Mouse (Mus musculus): ENCODE results near the gene Mcm3. TPM values are rescaled to one million over a fixed set of nuclear protein-coding genes. Genes with fewer than 3 reads are reported as not detected.

Gene Mcm3
- polyA plus RNA-seq, 1 experiment from 2014 or later, result 99.9 TPM

- 80% methylated on average over 3 of the region's 3 CpGs for WGBS
- no peaks in the 10 kb centered on the region for H3K9me3 ChIP-seq (replicated peaks; ENCODE audit: control insufficient read depth, low read length)
- no peak overlapping the region for H3K9ac ChIP-seq (ENCODE audit: low read length)
- H3K4me2 ChIP-seq (ENCODE audit: low read depth, low read length), result no peak overlapping the region
- no peaks in the 10 kb centered on the region for H3K27me3 ChIP-seq (ENCODE audit: control insufficient read depth, insufficient read depth, low read length)
- H3K4me1 ChIP-seq (ENCODE audit: control insufficient read depth, insufficient read depth, low read length), result no peaks in the 10 kb centered on the region
- H3K27ac ChIP-seq (ENCODE audit: low read length), result no peak overlapping the region
- no peak overlapping the region for H3K4me3 ChIP-seq (replicated peaks; ENCODE audit: low read length)
- ATAC-seq (ENCODE audit: insufficient read depth, low FRiP score), result no peak
- H3K36me3 ChIP-seq (ENCODE audit: control insufficient read depth, insufficient read depth, low read length), result no peaks in the 10 kb centered on the region
Measured at GRCm38 (mm10) chr1:20836551-20837125, 16.5 kb upstream of the Mcm3 start.

- H3K4me2 ChIP-seq (ENCODE audit: low read depth, low read length), result no peak overlapping the region
- H3K36me3 ChIP-seq (ENCODE audit: control insufficient read depth, insufficient read depth, low read length), result no peaks in the 10 kb centered on the region
- H3K4me3 ChIP-seq (replicated peaks; ENCODE audit: low read length), result no peak overlapping the region
- no peak overlapping the region for H3K27ac ChIP-seq (ENCODE audit: low read length)
- no peak for ATAC-seq (ENCODE audit: insufficient read depth, low FRiP score)
- H3K4me1 ChIP-seq (ENCODE audit: control insufficient read depth, insufficient read depth, low read length), result no peaks in the 10 kb centered on the region
- no peaks in the 10 kb centered on the region for H3K9me3 ChIP-seq (replicated peaks; ENCODE audit: control insufficient read depth, low read length)
- WGBS, result 88% methylated on average over 4 of the region's 4 CpGs
- no peak overlapping the region for H3K9ac ChIP-seq (ENCODE audit: low read length)
- H3K27me3 ChIP-seq (ENCODE audit: control insufficient read depth, insufficient read depth, low read length), result no peaks in the 10 kb centered on the region
Measured at GRCm38 (mm10) chr1:20833141-20833511, 13.0 kb upstream of the Mcm3 start.

- Histone ChIP-seq H3K4me1 (ENCODE audit: control insufficient read depth, insufficient read depth, low read length) (no peaks in the 10 kb centered on the region), H3K36me3 (ENCODE audit: control insufficient read depth, insufficient read depth, low read length) (no peaks in the 10 kb centered on the region), H3K4me2 (ENCODE audit: low read depth, low read length) (no peak overlapping the region), H3K27ac (ENCODE audit: low read length) (no peak overlapping the region), H3K27me3 (ENCODE audit: control insufficient read depth, insufficient read depth, low read length) (no peaks in the 10 kb centered on the region), H3K9ac (ENCODE audit: low read length) (no peak overlapping the region), H3K4me3 (replicated peaks; ENCODE audit: low read length) (no peak overlapping the region), H3K9me3 (replicated peaks; ENCODE audit: control insufficient read depth, low read length) (no peaks in the 10 kb centered on the region)
- peak; percentile 50; the same call in 1 of the 2 replicates for ATAC-seq (ENCODE audit: insufficient read depth, low FRiP score)
- 72% methylated on average over 5 of the region's 5 CpGs for WGBS
Measured at GRCm38 (mm10) chr1:20832473-20833140, 12.5 kb upstream of the Mcm3 start.

GRCm38 (mm10) chr1:20830546-20830945, 10.4 kb upstream of the Mcm3 start:
- no peaks in the 10 kb centered on the region for H3K4me1 ChIP-seq (ENCODE audit: control insufficient read depth, insufficient read depth, low read length)
- no peaks in the 10 kb centered on the region for H3K9me3 ChIP-seq (replicated peaks; ENCODE audit: control insufficient read depth, low read length)
- H3K4me3 ChIP-seq (replicated peaks; ENCODE audit: low read length), result no peak overlapping the region
- no peaks in the 10 kb centered on the region for H3K27me3 ChIP-seq (ENCODE audit: control insufficient read depth, insufficient read depth, low read length)
- H3K4me2 ChIP-seq (ENCODE audit: low read depth, low read length), result no peak overlapping the region
- ATAC-seq (ENCODE audit: insufficient read depth, low FRiP score), result no peak
- WGBS, result 81% methylated on average over 1 of the region's 1 CpGs
- no peak overlapping the region for H3K9ac ChIP-seq (ENCODE audit: low read length)
- H3K27ac ChIP-seq (ENCODE audit: low read length), result no peak overlapping the region
- H3K36me3 ChIP-seq (ENCODE audit: control insufficient read depth, insufficient read depth, low read length), result no peaks in the 10 kb centered on the region

GRCm38 (mm10) chr1:20828061-20828460, 7.9 kb upstream of the Mcm3 start:
- Histone ChIP-seq H3K27ac (ENCODE audit: low read length) (no peak overlapping the region), H3K9ac (ENCODE audit: low read length) (no peak overlapping the region), H3K4me3 (replicated peaks; ENCODE audit: low read length) (no peak overlapping the region), H3K9me3 (replicated peaks; ENCODE audit: control insufficient read depth, low read length) (no peaks in the 10 kb centered on the region), H3K4me1 (ENCODE audit: control insufficient read depth, insufficient read depth, low read length) (no peaks in the 10 kb centered on the region), H3K36me3 (ENCODE audit: control insufficient read depth, insufficient read depth, low read length) (no peaks in the 10 kb centered on the region), H3K4me2 (ENCODE audit: low read depth, low read length) (no peak overlapping the region), H3K27me3 (ENCODE audit: control insufficient read depth, insufficient read depth, low read length) (no peaks in the 10 kb centered on the region)
- 83% methylated on average over 2 of the region's 2 CpGs for WGBS
- ATAC-seq (ENCODE audit: insufficient read depth, low FRiP score), result no peak

- no peaks in the 10 kb centered on the region for H3K4me1 ChIP-seq (ENCODE audit: control insufficient read depth, insufficient read depth, low read length)
- H3K27me3 ChIP-seq (ENCODE audit: control insufficient read depth, insufficient read depth, low read length), result no peaks in the 10 kb centered on the region
- no peaks in the 10 kb centered on the region for H3K9me3 ChIP-seq (replicated peaks; ENCODE audit: control insufficient read depth, low read length)
- no peak overlapping the region for H3K27ac ChIP-seq (ENCODE audit: low read length)
- no peak for ATAC-seq (ENCODE audit: insufficient read depth, low FRiP score)
- no peak overlapping the region for H3K9ac ChIP-seq (ENCODE audit: low read length)
- H3K4me3 ChIP-seq (replicated peaks; ENCODE audit: low read length), result no peak overlapping the region
- no peak overlapping the region for H3K4me2 ChIP-seq (ENCODE audit: low read depth, low read length)
- H3K36me3 ChIP-seq (ENCODE audit: control insufficient read depth, insufficient read depth, low read length), result no peaks in the 10 kb centered on the region
Measured at GRCm38 (mm10) chr1:20825036-20825435, 4.9 kb upstream of the Mcm3 start.

GRCm38 (mm10) chr1:20823906-20824305, 3.8 kb upstream of the Mcm3 start:
- no peak for ATAC-seq (ENCODE audit: insufficient read depth, low FRiP score)

GRCm38 (mm10) chr1:20823471-20823870, 3.4 kb upstream of the Mcm3 start:
- Histone ChIP-seq H3K9me3 (replicated peaks; ENCODE audit: control insufficient read depth, low read length) (no peaks in the 10 kb centered on the region), H3K9ac (ENCODE audit: low read length) (no peak overlapping the region), H3K36me3 (ENCODE audit: control insufficient read depth, insufficient read depth, low read length) (no peaks in the 10 kb centered on the region), H3K4me2 (ENCODE audit: low read depth, low read length) (no peak overlapping the region), H3K4me3 (replicated peaks; ENCODE audit: low read length) (no peak overlapping the region), H3K27ac (ENCODE audit: low read length) (no peak overlapping the region), H3K4me1 (ENCODE audit: control insufficient read depth, insufficient read depth, low read length) (peaks cover 3% of the 10 kb centered on the region; the same call in 1 of the 2 replicates), H3K27me3 (ENCODE audit: control insufficient read depth, insufficient read depth, low read length) (no peaks in the 10 kb centered on the region)
- WGBS, result 71% methylated on average over 4 of the region's 4 CpGs
- no peak for ATAC-seq (ENCODE audit: insufficient read depth, low FRiP score)

More at GRCm38 (mm10) chr1:20823906-20824305, 3.8 kb upstream of the Mcm3 start:
- Histone ChIP-seq H3K4me1 (ENCODE audit: control insufficient read depth, insufficient read depth, low read length) (no peaks in the 10 kb centered on the region), H3K9ac (ENCODE audit: low read length) (no peak overlapping the region), H3K27ac (ENCODE audit: low read length) (no peak overlapping the region), H3K9me3 (replicated peaks; ENCODE audit: control insufficient read depth, low read length) (no peaks in the 10 kb centered on the region), H3K4me2 (ENCODE audit: low read depth, low read length) (no peak overlapping the region), H3K4me3 (replicated peaks; ENCODE audit: low read length) (no peak overlapping the region), H3K27me3 (ENCODE audit: control insufficient read depth, insufficient read depth, low read length) (no peaks in the 10 kb centered on the region), H3K36me3 (ENCODE audit: control insufficient read depth, insufficient read depth, low read length) (no peaks in the 10 kb centered on the region)
- WGBS, result 67% methylated on average over 2 of the region's 2 CpGs

GRCm38 (mm10) chr1:20820959-20821358, 847 bp upstream of the Mcm3 start:
- WGBS, result 81% methylated on average over 4 of the region's 4 CpGs
- peaks cover 9% of the 10 kb centered on the region; the same call in 1 of the 2 replicates for H3K4me1 ChIP-seq (ENCODE audit: control insufficient read depth, insufficient read depth, low read length)
- H3K4me3 ChIP-seq (replicated peaks; ENCODE audit: low read length), result no peak overlapping the region
- no peaks in the 10 kb centered on the region for H3K9me3 ChIP-seq (replicated peaks; ENCODE audit: control insufficient read depth, low read length)
- ATAC-seq (ENCODE audit: insufficient read depth, low FRiP score), result no peak
- no peak overlapping the region for H3K4me2 ChIP-seq (ENCODE audit: low read depth, low read length)
- H3K27ac ChIP-seq (ENCODE audit: low read length), result no peak overlapping the region
- no peaks in the 10 kb centered on the region for H3K27me3 ChIP-seq (ENCODE audit: control insufficient read depth, insufficient read depth, low read length)
- H3K9ac ChIP-seq (ENCODE audit: low read length), result no peak overlapping the region
- H3K36me3 ChIP-seq (ENCODE audit: control insufficient read depth, insufficient read depth, low read length), result peaks cover 9% of the 10 kb centered on the region; the same call in 1 of the 2 replicates

All from stomach, embryonic 16.5 days (tissue).